Mouse (Mus musculus): ENCODE data around the gene Syne2.

DNA sequence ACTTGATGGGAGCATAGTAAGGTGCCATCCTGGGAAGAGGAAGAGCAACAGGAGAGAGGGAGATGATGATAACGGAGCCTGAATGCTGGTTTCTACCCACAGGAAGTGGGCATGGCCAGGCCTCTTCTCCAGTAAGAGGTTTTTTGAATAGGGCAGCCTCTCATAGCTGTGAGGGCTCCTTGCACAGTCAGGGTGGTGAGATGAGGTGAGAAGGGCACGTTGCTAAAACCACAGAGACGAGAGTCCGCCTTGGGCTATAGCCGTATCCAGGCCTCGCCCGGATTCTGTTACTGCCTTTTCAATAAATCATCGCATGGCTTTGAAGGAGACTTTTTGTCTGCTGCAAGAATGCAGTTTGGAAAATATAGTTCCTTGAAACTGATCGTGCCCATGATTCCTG lies 267.1 kb downstream of the Syne2 start:
- no peak for TF ChIP-seq CTCF (IDR thresholded peaks at IDR 0.05; ENCODE audit: low read depth, low read length)
- no peak for TF ChIP-seq POLR2A (IDR thresholded peaks at IDR 0.05; ENCODE audit: borderline replicate concordance, low read depth, low read length)
